Mouse (Mus musculus) natural killer cell, adult 2 months (primary cell): ENCODE data around the gene Tbl1xr1.

ENCODE experiments used
- DNase-seq, 2 experiments: peaks; one replicate each; pipeline ENCODE4 v3.0.0; 2022; ENCODE audit warnings: low spot score in 2 of 2

Gene Tbl1xr1

GRCm38 (mm10) chr3:22090431-22091265 lies 14.2 kb downstream of the Tbl1xr1 start:
- DNase-seq, result no peak

GRCm38 (mm10) chr3:22091266-22091550 lies 14.8 kb downstream of the Tbl1xr1 start:
- DNase-seq, result no peak

- DNase-seq, result no peak
These were observed 15.2 kb downstream of the Tbl1xr1 start for GRCm38 (mm10) chr3:22091681-22092080.

- peak in 1 of 2 experiments; percentile 22 for DNase-seq
These were observed 16.3 kb downstream of the Tbl1xr1 start for GRCm38 (mm10) chr3:22092784-22093183.

- no peak for DNase-seq
These were observed 27.6 kb downstream of the Tbl1xr1 start for GRCm38 (mm10) chr3:22103986-22104515.

- no peak for DNase-seq
These were observed 29.0 kb downstream of the Tbl1xr1 start for GRCm38 (mm10) chr3:22105471-22105870.

- DNase-seq, result no peak
These were observed 31.6 kb downstream of the Tbl1xr1 start for GRCm38 (mm10) chr3:22108013-22108412.

- DNase-seq, result no peak
These were observed 33.2 kb downstream of the Tbl1xr1 start for GRCm38 (mm10) chr3:22109651-22110050.

GRCm38 (mm10) chr3:22113773-22114172 lies 37.3 kb downstream of the Tbl1xr1 start:
- DNase-seq, result no peak

- no peak for DNase-seq
These were observed 38.8 kb downstream of the Tbl1xr1 start for GRCm38 (mm10) chr3:22115221-22115620.

GRCm38 (mm10) chr3:22115678-22116077 lies 39.2 kb downstream of the Tbl1xr1 start:
- DNase-seq, result no peak

GRCm38 (mm10) chr3:22116188-22116587 lies 39.7 kb downstream of the Tbl1xr1 start:
- no peak for DNase-seq

- DNase-seq, result no peak
These were observed 45.3 kb downstream of the Tbl1xr1 start for GRCm38 (mm10) chr3:22121741-22122140.

GRCm38 (mm10) chr3:22123145-22123544 lies 46.7 kb downstream of the Tbl1xr1 start:
- DNase-seq, result no peak

GRCm38 (mm10) chr3:22126251-22126826 lies 49.9 kb downstream of the Tbl1xr1 start:
- no peak for DNase-seq

- DNase-seq, result no peak
These were observed 54.8 kb downstream of the Tbl1xr1 start for GRCm38 (mm10) chr3:22131277-22131676.

- DNase-seq, result no peak
These were observed 57.2 kb downstream of the Tbl1xr1 start for GRCm38 (mm10) chr3:22133626-22134025.

- peak in 1 of 2 experiments; percentile 39 for DNase-seq
These were observed 61.5 kb downstream of the Tbl1xr1 start for GRCm38 (mm10) chr3:22137793-22138579.

GRCm38 (mm10) chr3:22138580-22139099 lies 62.2 kb downstream of the Tbl1xr1 start:
- DNase-seq, result no peak

- no peak for DNase-seq
These were observed 63.7 kb downstream of the Tbl1xr1 start for GRCm38 (mm10) chr3:22140111-22140658.

GRCm38 (mm10) chr3:22141984-22142719 lies 65.7 kb downstream of the Tbl1xr1 start:
- no peak for DNase-seq
